Mouse (Mus musculus) ES-E14 (cell line): ENCODE data around the gene Hist1h2bf. TPM values are rescaled to one million over a fixed set of nuclear protein-coding genes. Genes with fewer than 3 reads are reported as not detected.
"Not testable (repeated sequence)": the region's sequence is repeated elsewhere in the genome, so short reads cannot be mapped to it uniquely, and the experiment has no call there.

Source experiments
- DNase-seq: peaks from one replicate; pipeline ENCODE4 v3.0.0-alpha.2; 2013; ENCODE audit warnings: low read depth, low spot score
- H3K27ac ChIP-seq: 2 replicates; pipeline ENCODE4 v1.5.1; 2012; ENCODE audit warnings: low read depth, mild to moderate bottlenecking, low read length, moderate library complexity, mixed read lengths; ENCODE audit not compliant: poor library complexity, insufficient read depth, severe bottlenecking
- H3K36me3 ChIP-seq: 2 replicates; pipeline ENCODE4 v1.6.1; 2012; ENCODE audit warnings: mild to moderate bottlenecking, low read length, moderate library complexity, mixed read lengths; ENCODE audit not compliant: control insufficient read depth, poor library complexity, insufficient read depth, severe bottlenecking
- H3K4me1 ChIP-seq, 2 experiments: fragments of 150-350 bp in 1 of 2; sonication (generic) in 1 of 2; 2 replicates each; pipeline ENCODE4 v1.6.1; 2012; ENCODE audit warnings: low read length in 2 of 2, mild to moderate bottlenecking in 1 of 2, mixed read lengths in 1 of 2; ENCODE audit not compliant: control insufficient read depth in 2 of 2, insufficient read depth in 2 of 2, poor library complexity in 1 of 2
- H3K4me3 ChIP-seq, 2 experiments: fragments of 150-350 bp in 1 of 2; sonication (generic) in 1 of 2; 2 replicates each; pipeline ENCODE4 v1.5.1; 2012; ENCODE audit warnings: low read length in 2 of 2, low read depth in 1 of 2, mild to moderate bottlenecking in 1 of 2, mixed read lengths in 1 of 2; ENCODE audit not compliant: insufficient read depth in 1 of 2, poor library complexity in 1 of 2, severe bottlenecking in 1 of 2
- H3K9ac ChIP-seq: 2 replicates; pipeline ENCODE4 v1.6.1; 2012; ENCODE audit warnings: low read depth, mild to moderate bottlenecking, low read length, mixed read lengths; ENCODE audit not compliant: poor library complexity, insufficient read depth, severe bottlenecking
- H3K9me3 ChIP-seq: fragments of 150-350 bp; sonication (generic); 2 replicates; pipeline ENCODE4 v1.6.1; 2012; ENCODE audit warnings: low read depth, mild to moderate bottlenecking, low read length; ENCODE audit not compliant: control insufficient read depth, insufficient read depth
- CHD2 ChIP-seq: IDR thresholded peaks from 2 replicates; pipeline ENCODE4 v1.6.1; 2014; ENCODE audit warnings: mild to moderate bottlenecking, low read depth, low read length, inconsistent platforms
- HCFC1 ChIP-seq: IDR thresholded peaks from 2 replicates; pipeline ENCODE4 v1.6.1; 2012; ENCODE audit warnings: low read length, inconsistent platforms, borderline replicate concordance; ENCODE audit not compliant: insufficient read depth
- MAFK ChIP-seq: IDR thresholded peaks from 2 replicates; pipeline ENCODE4 v1.6.1; 2014; ENCODE audit warnings: mild to moderate bottlenecking, low read depth, low read length, inconsistent platforms; ENCODE audit not compliant: insufficient read depth
- ZC3H11A ChIP-seq: IDR thresholded peaks from 2 replicates; pipeline ENCODE4 v1.6.1; 2012; ENCODE audit warnings: low read depth, mild to moderate bottlenecking, inconsistent platforms, low read length, borderline replicate concordance
- ZNF384 ChIP-seq: IDR thresholded peaks from 2 replicates; pipeline ENCODE4 v1.6.1; 2012; ENCODE audit warnings: low read depth, low read length, inconsistent platforms
- in situ Hi-C, 2 experiments: fragments of 600-800 bp; cut with MboI; formaldehyde crosslinking; loops; one replicate each; pipeline ENCODE4 v1.15.1; 2025; ENCODE audit warnings: low sequenced_read_pairs in 2 of 2, inconsistent platforms in 1 of 2; ENCODE audit not compliant: unreplicated experiment in 2 of 2
- total RNA-seq: library from RNA; depleted of rRNA; stranded (reverse); fragments of 300-350 nt; gene quantifications from 2 replicates; pipeline ENCODE4 v1.2.3, GENCODE M21; 2012

Gene Hist1h2bf
- total RNA-seq, 1 experiment: 970 TPM

- Histone ChIP-seq H3K9ac (no peak overlapping the region), H3K4me3 (no peak overlapping the region), H3K36me3 (no peaks in the 10 kb centered on the region), H3K4me1 (no peaks in the 10 kb centered on the region; a peak in 1 of 4 replicates), H3K9me3 (no peaks in the 10 kb centered on the region), H3K27ac (no peak overlapping the region)
- TF ChIP-seq ZNF384 (0 out of 2 replicates have a peak, but pooled peaks have one; percentile 38), CHD2 (no peak)
- in situ Hi-C loops: loop anchor here in 1 of 2 experiments (25.0 kb wide), 1 partner anchor 1504 kb away; the partner anchor contains the start of genes Hist1h2ag, Hist1h2ah, Hist1h2bj and Hist1h2bk
- DNase-seq: no peak
These were observed 32.5 kb downstream of the Hist1h2bf start for GRCm38 (mm10) chr13:23541497-23541896.

- DNase-seq, H3K4me1 ChIP-seq, H3K27ac ChIP-seq, H3K4me3 ChIP-seq, H3K9me3 ChIP-seq, H3K36me3 ChIP-seq, H3K9ac ChIP-seq: not testable (repeated sequence)
- in situ Hi-C loops: loop anchor here in 1 of 2 experiments (25.0 kb wide), 1 partner anchor 1503 kb away; the partner anchor contains the start of genes Hist1h2ag, Hist1h2ah, Hist1h2bj and Hist1h2bk
These were observed 34.2 kb downstream of the Hist1h2bf start for GRCm38 (mm10) chr13:23539821-23540220.

- H3K9me3 ChIP-seq: no peaks in the 10 kb centered on the region
- no peak overlapping the region for H3K27ac ChIP-seq
- in situ Hi-C loops: loop anchor here in 1 of 2 experiments (25.0 kb wide), 1 partner anchor 1501 kb away; the partner anchor contains the start of genes Hist1h2ag, Hist1h2ah, Hist1h2bj and Hist1h2bk
- TF ChIP-seq MAFK (no peak), ZC3H11A (no peak), CHD2 (no peak), ZNF384 (no peak), HCFC1 (no peak)
- no peaks in the 10 kb centered on the region for H3K4me1 ChIP-seq
- DNase-seq: no peak
- no peaks in the 10 kb centered on the region for H3K36me3 ChIP-seq
- H3K4me3 ChIP-seq: peak overlapping the region in 1 of 2 experiments; percentile 28; a peak in 1 of 4 replicates
- peak overlapping the region; percentile 51; the same call in 1 of the 2 replicates for H3K9ac ChIP-seq
These were observed 35.7 kb downstream of the Hist1h2bf start for GRCm38 (mm10) chr13:23538249-23538648.

DNA sequence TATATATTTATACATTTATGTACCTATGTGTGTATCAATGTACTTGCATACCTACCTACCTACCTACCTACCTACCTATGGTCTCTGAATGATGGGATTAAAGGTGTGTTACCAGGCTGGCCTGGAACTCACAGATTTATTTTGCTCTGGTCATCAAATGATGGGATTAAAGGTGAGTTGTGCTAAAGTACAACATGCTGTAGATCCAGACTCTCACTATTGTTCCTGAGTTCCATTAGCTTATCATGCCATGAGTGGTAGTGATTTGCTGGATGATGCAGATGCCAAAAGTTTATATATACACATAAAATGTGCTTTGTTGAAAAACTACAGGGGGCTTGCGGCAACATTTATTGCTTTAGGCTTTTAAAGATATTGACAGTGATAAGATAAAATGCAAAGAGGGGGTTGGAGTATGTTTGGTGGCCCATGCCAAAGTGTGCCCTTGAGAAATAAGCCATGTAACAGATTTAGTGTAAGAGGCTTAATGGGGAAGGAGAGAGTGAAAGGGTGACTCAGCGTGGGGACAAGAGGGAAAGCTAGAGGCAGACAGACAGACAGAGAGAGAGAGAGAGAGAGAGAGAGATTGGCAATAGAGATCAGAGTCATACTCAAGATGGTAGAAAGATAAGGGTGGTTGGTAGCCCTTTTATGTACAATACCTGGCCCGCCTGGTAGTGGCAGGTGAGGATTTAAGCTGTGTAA is 36.8 kb downstream of the Hist1h2bf start:
- Histone ChIP-seq H3K9me3 (no peaks in the 10 kb centered on the region), H3K4me3 (peak overlapping the region; percentile 19 to 64; a peak in 2 of 4 replicates), H3K9ac (no peak overlapping the region; the same call in 1 of the 2 replicates), H3K36me3 (no peaks in the 10 kb centered on the region), H3K27ac (no peak overlapping the region; the same call in 1 of the 2 replicates), H3K4me1 (no peaks in the 10 kb centered on the region)
- in situ Hi-C loops: loop anchor here in 1 of 2 experiments (25.0 kb wide), 1 partner anchor 1500 kb away; the partner anchor contains the start of genes Hist1h2ag, Hist1h2ah, Hist1h2bj and Hist1h2bk
- no peak for DNase-seq
- TF ChIP-seq CHD2 (no peak), ZNF384 (no peak), ZC3H11A (no peak)
